Mouse (Mus musculus) heart, embryonic 13.5 days (tissue): ENCODE results near the gene Scand1. TPM values are rescaled to one million over a fixed set of nuclear protein-coding genes. Genes with fewer than 3 reads are reported as not detected.
A peak's percentile ranks its signal among the peaks of the same experiment; 100 is the strongest.

Experiments
- ATAC-seq: fragments of 200-750 bp; cut with Nextera tagmentation; 2 replicates; pipeline ENCODE4 v1.8.0; 2017; ENCODE audit warnings: moderate TSS enrichment; ENCODE audit not compliant: insufficient number of reproducible peaks, low FRiP score, low TSS enrichment; ENCODE audit errors: extremely low read depth
- H3K27ac ChIP-seq: fragments of 300-500 bp; sonication (generic); replicated peaks from 2 replicates; pipeline ENCODE4 v1.5.1; 2015; ENCODE audit warnings: moderate library complexity, mild to moderate bottlenecking, inconsistent platforms
- H3K27me3 ChIP-seq: fragments of 300-500 bp; sonication (generic); replicated peaks from 2 replicates; pipeline ENCODE4 v1.6.1; 2015; ENCODE audit warnings: mild to moderate bottlenecking, inconsistent platforms
- H3K36me3 ChIP-seq: fragments of 300-500 bp; sonication (generic); 2 replicates; pipeline ENCODE4 v1.6.1; 2015; ENCODE audit warnings: mild to moderate bottlenecking, inconsistent platforms
- H3K4me1 ChIP-seq: fragments of 300-500 bp; sonication (generic); 2 replicates; pipeline ENCODE4 v1.6.1; 2015; ENCODE audit warnings: inconsistent platforms
- H3K4me2 ChIP-seq: fragments of 300-500 bp; sonication (generic); 2 replicates; pipeline ENCODE4 v1.6.1; 2015; ENCODE audit warnings: inconsistent platforms, mild to moderate bottlenecking, moderate library complexity
- H3K4me3 ChIP-seq: fragments of 300-500 bp; sonication (generic); 2 replicates; pipeline ENCODE4 v1.5.1; 2015; ENCODE audit warnings: moderate library complexity, mild to moderate bottlenecking, inconsistent platforms
- H3K9ac ChIP-seq: fragments of 300-500 bp; sonication (generic); 2 replicates; pipeline ENCODE4 v1.6.1; 2015; ENCODE audit warnings: inconsistent platforms, mild to moderate bottlenecking, moderate library complexity
- H3K9me3 ChIP-seq: fragments of 300-500 bp; sonication (generic); 2 replicates; pipeline ENCODE4 v1.6.1; 2016; ENCODE audit warnings: inconsistent platforms
- WGBS: fragments of 180-500 bp; shearing (Covaris S2); methylation state at CpG from one replicate; pipeline ENCODE4 v1.1.7; 2015; ENCODE audit warnings: mixed read lengths; 5-methylcytosine and 5-hydroxymethylcytosine counted together
- polyA plus RNA-seq: library from polyadenylated mRNA; unstranded; fragments of >200 nt; fragmentation: Nextera tagmentation; extraction: Ambion mirVana; gene quantifications from 2 replicates; pipeline ENCODE4 v1.2.1, GENCODE M21; 2015

The Scand1 gene
- polyA plus RNA-seq, 1 experiment from 2014 or later = 47.0 TPM

DNA sequence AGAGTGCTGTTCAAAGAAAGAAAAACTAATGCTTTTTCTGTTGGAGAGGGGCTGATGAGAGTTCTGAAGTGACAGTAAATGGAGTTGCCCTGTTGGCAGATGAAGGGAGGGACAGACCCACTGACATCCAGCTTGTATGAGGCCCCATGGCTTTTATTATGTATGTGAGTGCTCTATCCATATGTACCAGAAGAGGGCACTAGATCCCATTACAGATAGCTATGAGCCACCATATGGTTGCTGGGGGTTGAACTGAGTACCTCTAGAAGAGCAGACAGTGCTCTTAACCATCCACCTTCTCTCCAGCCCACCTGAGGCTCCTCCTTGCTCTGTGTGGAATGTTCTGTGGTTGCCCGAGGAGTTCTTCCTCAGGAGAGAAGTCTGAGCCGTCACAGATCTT, 6.7 kb downstream of the Scand1 start:
- no peaks in the 10 kb centered on the region for H3K27me3 ChIP-seq
- no peaks in the 10 kb centered on the region for H3K9me3 ChIP-seq
- no peaks in the 10 kb centered on the region for H3K4me1 ChIP-seq
- no peak overlapping the region for H3K4me2 ChIP-seq
- no peak for ATAC-seq
- no peak overlapping the region for H3K27ac ChIP-seq
- no peak overlapping the region for H3K9ac ChIP-seq
- H3K4me3 ChIP-seq = no peak overlapping the region
- H3K36me3 ChIP-seq = peaks cover 61% of the 10 kb centered on the region
- 78% methylated on average over 2 of the region's 2 CpGs for WGBS

DNA sequence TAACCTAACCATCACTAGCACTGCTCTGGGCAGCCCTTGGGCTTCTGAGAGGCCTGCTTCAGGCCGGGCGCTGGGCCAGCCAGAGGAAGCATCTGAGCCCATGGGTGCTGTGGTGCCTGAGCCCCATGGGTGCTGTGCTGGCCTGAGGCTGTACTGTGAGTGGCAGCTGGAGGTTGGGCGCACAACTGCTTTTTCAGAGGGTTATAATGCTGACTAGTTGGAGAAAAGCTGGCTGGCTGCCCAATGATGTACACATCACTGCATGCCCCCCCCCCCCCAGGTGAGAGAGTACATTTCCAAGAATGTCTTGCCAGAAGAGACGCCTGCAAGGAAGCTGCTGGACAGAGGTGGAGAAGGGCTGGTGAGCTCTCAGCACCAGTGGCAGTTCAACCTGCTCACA, 8.2 kb downstream of the Scand1 start:
- peaks cover 72% of the 10 kb centered on the region for H3K36me3 ChIP-seq
- 85% methylated on average over 4 of the region's 4 CpGs for WGBS
- no peak overlapping the region for H3K4me3 ChIP-seq
- H3K27me3 ChIP-seq = no peaks in the 10 kb centered on the region
- no peaks in the 10 kb centered on the region for H3K4me1 ChIP-seq
- no peak for ATAC-seq
- H3K27ac ChIP-seq = no peak overlapping the region
- H3K4me2 ChIP-seq = no peak overlapping the region
- H3K9ac ChIP-seq = no peak overlapping the region
- H3K9me3 ChIP-seq = no peaks in the 10 kb centered on the region

DNA sequence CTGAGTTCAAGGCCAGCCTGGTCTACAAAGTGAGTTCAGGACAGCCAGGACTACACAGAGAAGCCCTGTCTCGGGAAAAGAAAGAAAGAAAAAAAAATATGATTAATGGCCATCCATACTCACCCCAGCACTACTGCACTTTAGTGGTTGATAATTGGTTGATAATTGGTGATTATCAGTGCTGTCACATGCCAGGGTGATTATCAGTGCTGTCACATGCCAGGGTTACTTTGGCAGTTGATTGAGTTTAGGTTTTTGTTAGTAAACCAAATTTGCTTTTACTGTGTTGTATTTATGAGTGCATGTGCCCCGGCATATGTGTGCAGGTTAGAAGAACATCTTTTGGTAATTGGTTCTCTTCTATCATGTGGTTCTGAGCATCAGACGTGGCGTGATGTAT, 10.4 kb downstream of the Scand1 start:
- no peak for ATAC-seq
- Histone ChIP-seq H3K4me2 (no peak overlapping the region), H3K36me3 (peaks cover 75% of the 10 kb centered on the region), H3K9ac (no peak overlapping the region), H3K9me3 (no peaks in the 10 kb centered on the region), H3K4me3 (no peak overlapping the region), H3K27ac (no peak overlapping the region), H3K27me3 (no peaks in the 10 kb centered on the region), H3K4me1 (peaks cover 17% of the 10 kb centered on the region)
- WGBS = 80% methylated on average over 4 of the region's 4 CpGs

DNA sequence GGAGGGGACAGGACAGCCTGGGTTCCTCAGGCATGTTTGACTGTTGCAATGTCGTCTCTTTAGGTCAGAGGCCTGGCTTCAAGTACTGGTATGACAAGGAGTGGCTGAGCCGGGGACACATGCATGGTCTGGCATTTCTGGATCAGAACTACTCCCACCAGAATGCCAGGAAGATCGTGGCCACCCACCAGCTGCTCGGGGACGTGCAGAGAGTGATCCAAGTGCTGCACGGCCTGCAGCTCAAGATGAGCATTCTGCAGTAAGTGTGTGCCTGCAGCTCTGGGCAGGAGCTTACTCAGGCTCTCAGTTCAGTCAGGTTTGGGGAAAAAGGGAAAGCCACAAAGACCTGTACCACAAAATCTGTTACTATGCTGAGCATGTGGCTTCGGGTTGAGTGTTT, 14.0 kb downstream of the Scand1 start:
- no peak for ATAC-seq
- Histone ChIP-seq H3K27ac (0 out of 2 replicates have a peak overlapping the region, but pooled peaks have one; percentile 0), H3K9me3 (no peaks in the 10 kb centered on the region), H3K9ac (no peak overlapping the region), H3K4me3 (no peak overlapping the region), H3K36me3 (peaks cover 86% of the 10 kb centered on the region), H3K4me1 (peaks cover 19% of the 10 kb centered on the region), H3K4me2 (no peak overlapping the region), H3K27me3 (no peaks in the 10 kb centered on the region)
- 85% methylated on average over 7 of the region's 7 CpGs for WGBS

DNA sequence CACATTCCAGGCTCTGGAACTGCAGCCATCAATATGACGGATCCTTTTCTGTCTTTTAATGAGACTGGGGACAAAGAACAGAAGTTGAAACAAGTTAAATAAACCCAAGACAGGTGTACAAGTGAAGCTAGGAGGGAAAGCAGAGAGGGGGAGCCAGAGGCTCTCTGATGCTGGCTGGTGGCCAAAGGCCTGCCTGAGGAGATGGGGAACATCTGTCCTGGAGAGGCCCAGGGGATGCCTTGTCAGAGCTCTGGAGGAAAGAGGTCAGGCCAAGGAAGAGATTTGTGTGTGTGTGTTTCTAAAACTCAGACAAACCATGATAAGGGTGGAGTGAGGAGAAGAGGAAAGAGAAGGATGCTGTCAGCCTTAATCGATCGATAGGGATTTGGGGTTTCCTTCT, 14.9 kb downstream of the Scand1 start:
- Histone ChIP-seq H3K36me3 (peaks cover 88% of the 10 kb centered on the region), H3K27ac (no peak overlapping the region), H3K9me3 (no peaks in the 10 kb centered on the region), H3K4me3 (no peak overlapping the region), H3K4me2 (no peak overlapping the region), H3K27me3 (no peaks in the 10 kb centered on the region), H3K4me1 (peaks cover 19% of the 10 kb centered on the region), H3K9ac (no peak overlapping the region)
- WGBS = 64% methylated on average over 3 of the region's 3 CpGs
- peak; percentile 54; the same call in 1 of the 2 replicates for ATAC-seq

DNA sequence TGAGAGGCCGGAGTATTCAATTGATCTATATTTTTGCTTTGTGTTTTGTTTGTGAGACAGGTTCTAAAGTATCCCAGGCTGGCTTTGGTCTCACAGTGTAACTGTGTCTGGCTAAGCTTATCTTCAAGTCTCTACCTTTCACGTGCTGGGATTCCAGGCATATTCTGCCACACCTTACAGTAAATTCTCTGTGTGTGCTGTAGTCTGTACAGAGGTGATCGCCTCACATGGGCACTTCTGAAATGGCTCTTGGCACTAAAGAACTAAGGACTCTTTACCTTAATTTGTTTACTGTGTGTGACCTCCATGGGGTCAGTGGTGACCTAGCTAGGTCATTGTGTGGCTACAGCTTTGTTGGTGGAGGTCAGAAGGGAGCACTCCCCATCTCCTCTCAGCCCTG, 16.3 kb downstream of the Scand1 start:
- Histone ChIP-seq H3K9me3 (no peaks in the 10 kb centered on the region), H3K36me3 (peaks cover 86% of the 10 kb centered on the region), H3K4me2 (no peak overlapping the region), H3K4me1 (peaks cover 19% of the 10 kb centered on the region), H3K27ac (no peak overlapping the region), H3K4me3 (no peak overlapping the region), H3K9ac (no peak overlapping the region), H3K27me3 (no peaks in the 10 kb centered on the region)
- WGBS = 82% methylated on average over 3 of the region's 3 CpGs
- no peak for ATAC-seq

DNA sequence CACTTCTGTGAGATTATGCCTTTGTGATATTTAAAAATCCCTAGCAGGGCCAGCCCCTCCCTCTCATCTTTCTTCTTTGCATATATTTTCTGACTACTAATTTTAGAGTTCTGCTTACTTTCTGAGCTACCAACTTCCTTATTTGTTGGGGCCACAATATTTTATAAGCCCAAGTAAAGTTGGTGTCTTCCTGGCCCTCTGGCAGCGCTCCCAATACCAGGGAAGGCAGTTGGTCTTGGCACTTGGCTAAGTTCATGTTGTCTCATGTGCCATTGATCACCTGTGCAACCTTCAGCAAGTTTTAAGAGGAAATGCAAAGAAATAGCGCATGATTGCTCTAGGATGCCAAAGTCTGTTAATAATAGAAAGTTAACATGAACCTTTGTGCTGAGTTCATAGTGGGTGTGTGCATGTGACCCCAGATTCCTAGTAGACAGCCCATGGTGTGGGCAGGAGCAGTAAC, 16.9 kb downstream of the Scand1 start:
- Histone ChIP-seq H3K27ac (no peak overlapping the region), H3K4me3 (no peak overlapping the region), H3K9ac (no peak overlapping the region), H3K4me1 (peaks cover 19% of the 10 kb centered on the region), H3K36me3 (peaks cover 86% of the 10 kb centered on the region), H3K27me3 (no peaks in the 10 kb centered on the region), H3K9me3 (no peaks in the 10 kb centered on the region), H3K4me2 (no peak overlapping the region)
- 94% methylated on average over 2 of the region's 2 CpGs for WGBS
- ATAC-seq = no peak

DNA sequence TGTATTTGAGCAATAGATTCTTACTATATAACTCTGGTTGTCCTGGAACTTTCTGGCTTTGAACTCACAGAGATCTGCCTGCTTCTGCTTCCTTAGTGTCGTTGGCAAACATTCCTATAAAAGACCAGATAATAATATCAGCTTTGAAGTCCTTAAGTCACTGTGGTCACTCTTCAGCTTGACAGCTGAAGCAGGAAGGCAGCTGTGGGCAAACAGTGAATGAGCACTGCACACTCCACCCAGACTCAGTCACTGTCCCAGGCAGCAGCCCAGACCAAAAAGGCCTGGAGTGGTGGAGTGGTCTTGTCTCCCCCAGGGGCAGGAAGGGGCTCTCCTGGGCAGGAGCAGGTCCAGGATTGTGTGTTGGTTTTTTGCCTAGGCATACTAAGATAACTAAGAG, 20.5 kb downstream of the Scand1 start:
- 61% methylated on average over 1 of the region's 1 CpGs for WGBS
- peaks cover 87% of the 10 kb centered on the region for H3K36me3 ChIP-seq

DNA sequence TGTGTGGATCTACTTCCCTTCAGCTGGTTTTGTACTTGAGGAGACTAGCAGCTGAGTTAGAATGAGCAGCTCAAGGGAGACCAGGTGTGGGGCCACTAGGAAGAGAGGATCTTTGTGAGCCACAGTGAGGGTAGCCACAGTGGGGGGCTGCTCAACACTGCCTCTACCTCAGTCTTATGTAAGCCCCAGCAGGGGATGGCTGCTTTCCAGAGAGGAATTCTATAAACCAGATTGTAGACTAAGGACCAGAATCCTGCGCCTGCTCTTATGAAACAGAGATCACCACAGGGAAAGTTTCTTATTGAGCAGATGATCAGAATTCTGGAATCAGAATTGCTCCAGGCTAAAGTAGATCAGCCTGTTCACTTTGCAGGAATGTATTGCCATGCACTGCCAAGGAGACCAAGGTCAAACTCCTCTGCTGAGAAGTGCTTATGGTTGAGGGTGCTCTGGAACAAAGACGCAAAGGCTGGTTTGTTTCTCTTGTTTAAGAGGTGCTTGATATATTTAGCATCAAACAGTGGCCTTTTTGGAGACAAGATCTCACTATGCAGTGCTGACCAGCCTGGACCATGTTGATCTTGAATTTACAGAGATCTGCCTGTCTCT, 22.8 kb downstream of the Scand1 start:
- no peak overlapping the region for H3K4me3 ChIP-seq
- H3K9ac ChIP-seq = no peak overlapping the region
- no peak overlapping the region for H3K4me2 ChIP-seq
- no peaks in the 10 kb centered on the region for H3K9me3 ChIP-seq
- WGBS = 60% methylated on average over 2 of the region's 2 CpGs
- no peaks in the 10 kb centered on the region for H3K27me3 ChIP-seq
- peaks cover 11% of the 10 kb centered on the region for H3K4me1 ChIP-seq
- peak overlapping the region; percentile 80 for H3K27ac ChIP-seq
- no peak for ATAC-seq
- H3K36me3 ChIP-seq = peaks cover 83% of the 10 kb centered on the region

More for the DNA sequence above, 20.5 kb downstream of the Scand1 start:
- Histone ChIP-seq H3K9ac (no peak overlapping the region), H3K4me2 (no peak overlapping the region), H3K9me3 (no peaks in the 10 kb centered on the region), H3K4me3 (no peak overlapping the region), H3K4me1 (peaks cover 12% of the 10 kb centered on the region), H3K27me3 (no peaks in the 10 kb centered on the region), H3K27ac (no peak overlapping the region)
- ATAC-seq = no peak

DNA sequence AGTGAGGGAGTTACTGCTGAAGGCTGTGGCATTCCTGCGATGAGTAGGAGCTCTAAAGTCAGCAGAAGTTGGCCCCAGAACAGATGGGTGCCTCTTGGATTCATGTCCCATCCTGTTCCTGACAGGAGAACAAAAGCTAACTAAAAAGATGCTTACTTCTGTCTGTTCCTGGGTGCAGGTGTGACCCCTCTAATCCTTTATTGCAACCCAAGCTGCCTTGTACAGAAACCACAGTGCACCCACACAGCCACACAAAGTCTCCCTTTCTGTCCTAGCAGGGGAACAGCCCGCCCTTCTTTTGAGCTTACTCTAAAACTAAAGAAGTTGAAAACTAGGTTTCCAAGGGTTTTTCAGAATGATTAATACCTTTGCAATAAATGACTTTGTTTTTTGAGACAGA, 24.3 kb downstream of the Scand1 start:
- no peak overlapping the region for H3K9ac ChIP-seq
- WGBS = 79% methylated on average over 2 of the region's 2 CpGs
- H3K36me3 ChIP-seq = peaks cover 72% of the 10 kb centered on the region
- no peak overlapping the region for H3K27ac ChIP-seq
- no peaks in the 10 kb centered on the region for H3K9me3 ChIP-seq
- H3K27me3 ChIP-seq = no peaks in the 10 kb centered on the region
- no peak overlapping the region for H3K4me2 ChIP-seq
- H3K4me1 ChIP-seq = peaks cover 11% of the 10 kb centered on the region
- H3K4me3 ChIP-seq = no peak overlapping the region
- no peak for ATAC-seq

DNA sequence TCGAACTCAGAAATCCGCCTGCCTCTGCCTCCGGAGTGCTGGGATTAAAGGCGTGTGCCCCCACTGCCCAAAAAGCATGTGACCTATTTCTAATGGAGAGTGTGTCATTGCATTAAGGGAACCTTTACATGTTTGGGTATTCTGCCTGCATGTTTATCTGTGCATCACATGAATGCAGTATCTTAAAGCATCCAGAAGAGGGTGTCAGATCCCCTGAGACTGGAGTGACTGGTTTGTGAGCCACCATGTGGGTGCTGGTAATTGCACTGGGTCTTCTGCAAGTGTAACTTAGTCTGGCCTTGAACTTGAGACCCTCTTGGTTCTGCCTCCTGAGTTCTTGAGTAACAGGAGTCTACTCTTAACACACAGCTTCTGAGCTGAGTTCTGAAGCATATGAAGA, 25.8 kb downstream of the Scand1 start:
- Histone ChIP-seq H3K4me3 (no peak overlapping the region), H3K36me3 (peaks cover 72% of the 10 kb centered on the region), H3K9ac (no peak overlapping the region), H3K4me2 (no peak overlapping the region), H3K4me1 (peaks cover 11% of the 10 kb centered on the region), H3K9me3 (no peaks in the 10 kb centered on the region), H3K27me3 (no peaks in the 10 kb centered on the region), H3K27ac (no peak overlapping the region)
- WGBS = 90% methylated on average over 4 of the region's 4 CpGs
- no peak for ATAC-seq

DNA sequence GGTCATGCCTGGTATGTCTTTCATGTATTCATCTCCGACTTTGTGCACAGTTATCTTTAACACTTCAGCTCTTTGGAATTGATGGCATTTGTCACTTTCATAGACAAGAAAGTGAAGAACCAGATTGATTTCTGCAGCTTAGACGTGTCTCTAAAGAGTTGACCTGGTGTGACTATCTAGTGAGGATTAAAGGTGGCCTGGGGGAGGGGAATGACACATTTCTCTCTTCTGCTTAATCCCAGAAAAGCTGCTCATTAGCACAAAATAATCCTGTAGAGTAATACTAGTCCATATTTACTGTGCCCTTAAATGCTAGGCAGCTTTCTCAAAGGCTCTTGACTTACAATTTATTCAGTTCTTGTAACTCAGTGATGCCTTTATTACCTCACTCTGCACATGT, 27.3 kb downstream of the Scand1 start:
- Histone ChIP-seq H3K27me3 (no peaks in the 10 kb centered on the region), H3K9ac (no peak overlapping the region), H3K9me3 (no peaks in the 10 kb centered on the region), H3K4me2 (no peak overlapping the region), H3K36me3 (peaks cover 65% of the 10 kb centered on the region), H3K4me3 (no peak overlapping the region), H3K27ac (no peak overlapping the region), H3K4me1 (peaks cover 14% of the 10 kb centered on the region)
- WGBS = 45% methylated on average over 2 of the region's 2 CpGs
- ATAC-seq = no peak
